Mouse (Mus musculus): Measurements from ENCODE around the gene Zbtb8a.

DNA sequence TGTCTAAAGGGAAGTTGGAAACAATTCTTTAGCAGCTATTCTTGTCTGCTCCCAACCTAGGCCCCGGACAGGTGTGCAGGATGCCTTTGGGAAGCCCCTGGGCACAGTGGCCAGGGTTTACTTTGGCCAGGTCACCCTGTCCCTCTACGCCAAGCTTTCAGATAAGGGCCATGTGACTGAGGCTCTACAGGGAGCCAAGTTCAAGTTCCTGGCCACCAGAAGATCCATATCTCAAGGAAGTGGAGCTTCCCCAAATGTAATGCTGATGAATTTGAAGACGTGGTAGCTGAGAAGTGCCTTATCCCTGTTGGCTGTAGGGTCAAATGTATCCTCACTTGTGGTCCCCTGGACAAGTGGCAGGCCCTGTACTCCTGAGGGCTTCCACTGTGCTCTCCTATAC is 1.9 kb upstream of the Zbtb8a start:
- no peak for TF ChIP-seq CTCF (IDR thresholded peaks at IDR 0.05; ENCODE audit: insufficient read depth, low read length)
- TF ChIP-seq POLR2A (IDR thresholded peaks at IDR 0.05; ENCODE audit: borderline replicate concordance, extremely low read depth, low read depth, low read length), result no peak

Data from lung, adult 2 months (tissue).